Mouse (Mus musculus) embryonic fibroblast, embryonic 13.5 days (primary cell): ENCODE data around the gene Rph3a.

Experiments
- CTCF ChIP-seq: IDR thresholded peaks from 2 replicates; pipeline ENCODE4 v1.5.1; 2011; ENCODE audit warnings: mild to moderate bottlenecking, control low read depth, low read length, moderate library complexity, borderline replicate concordance; ENCODE audit not compliant: insufficient read depth
- POLR2A ChIP-seq: IDR thresholded peaks from 2 replicates; pipeline ENCODE4 v1.6.1; 2011; ENCODE audit warnings: low read depth, mild to moderate bottlenecking, control low read depth, low read length, moderate library complexity

DNA sequence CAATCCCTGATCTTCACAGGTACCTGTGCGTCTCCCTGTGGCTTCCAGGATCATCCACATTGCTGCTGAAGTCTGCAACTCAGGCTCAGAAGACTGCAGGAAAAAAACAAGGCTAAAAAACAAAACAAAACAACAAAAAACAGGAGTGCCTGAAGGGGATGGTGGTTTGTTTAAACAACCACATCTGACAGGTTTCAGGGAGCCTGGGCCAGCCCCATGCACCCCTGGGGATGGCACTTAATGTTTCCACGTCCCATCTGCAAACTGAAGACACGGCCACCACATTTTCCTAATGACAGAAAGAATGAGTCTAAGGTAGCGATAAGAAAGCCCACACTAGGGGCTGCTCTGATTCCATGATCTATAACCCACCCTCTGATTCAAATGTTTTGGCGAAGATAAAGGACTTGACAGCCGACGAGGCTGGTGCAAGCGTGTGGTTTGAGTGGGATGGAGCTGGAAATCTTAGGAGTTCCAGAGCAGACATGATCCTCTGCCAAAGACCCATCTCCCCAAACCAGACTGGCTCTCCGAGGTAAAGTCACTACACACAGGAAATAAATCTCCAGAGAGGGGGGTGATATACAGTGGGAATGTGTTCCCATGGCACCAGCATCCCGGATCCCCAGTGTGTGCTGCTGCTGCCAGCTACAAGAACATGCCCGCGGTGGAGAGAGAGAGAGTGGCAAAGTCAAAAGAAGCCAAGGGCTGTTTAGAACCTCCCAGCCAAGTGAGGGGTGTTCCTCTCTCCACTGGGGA, at the start of gene Rph3a:
- no peak for TF ChIP-seq CTCF
- no peak for TF ChIP-seq POLR2A
